Mouse (Mus musculus): ENCODE data around the gene Gm14418. TPM values are rescaled to one million over a fixed set of nuclear protein-coding genes. Genes with fewer than 3 reads are reported as not detected.

Gene Gm14418
- 0.60 and 3.1 TPM in 2 replicates for polyA plus RNA-seq (2012; rRNA removed; ENCODE audit: low replicate concordance)

GRCm38 (mm10) chr2:177398096-177398495 lies at the start of gene Gm14418:
Gm14418 (minus strand) TSS chr2:177398320.

Other genes with a start within 250 kb of the Gm14418 start
- gene Gm14410, start 191.9 kb downstream of the Gm14418 start, polyA plus RNA-seq (2012; rRNA removed; ENCODE audit: low replicate concordance), result 1.2 and 6.3 TPM in 2 replicates
- gene Gm14409, start 131.3 kb downstream of the Gm14418 start, polyA plus RNA-seq (2012; rRNA removed; ENCODE audit: low replicate concordance), result not detected in 2 replicates
- 0.11 TPM in 1 of 2 replicates, not detected in the other for gene Gm14412, start 74.0 kb downstream of the Gm14418 start, polyA plus RNA-seq (2012; rRNA removed; ENCODE audit: low replicate concordance)
- gene Zfp970, start 66.4 kb upstream of the Gm14418 start, polyA plus RNA-seq (2012; rRNA removed; ENCODE audit: low replicate concordance), result 1.6 and 7.4 TPM in 2 replicates
- gene Gm14403, start 99.9 kb upstream of the Gm14418 start, polyA plus RNA-seq (2012; rRNA removed; ENCODE audit: low replicate concordance), result 0.54 and 3.1 TPM in 2 replicates
- gene Gm14406, start 179.9 kb upstream of the Gm14418 start, polyA plus RNA-seq (2012; rRNA removed; ENCODE audit: low replicate concordance), result not detected in 2 replicates